18 mouse cellular contexts compared by ENCODE assay signal in genomic region chr9:110320769-110321168, GRCm38 (mm10). TPM values are rescaled to one million over a fixed set of nuclear protein-coding genes. Genes with fewer than 3 reads are reported as not detected.
DNase-seq lines count a peak whose midpoint lies in the region.
"Had no signal": no experiment of that assay in that cellular context is flagged by ENCODE, and none has a peak within 500 bp of the region (broad histone marks: within the 10 kb centered on the region; RNA-seq: fewer than 3 reads in every experiment).

No protein-coding gene starts in this region.

- intact Hi-C loops in left cerebral cortex, postnatal 36 days (cut with DNase I), result no loop called here

- DNase-seq in heart, adult 11 months, result peak; percentile 68
- no peak for DNase-seq in heart, postnatal 4 days
- DNase-seq in kidney, adult 9 months, result peak; percentile 72
- peak; percentile 36 for DNase-seq in kidney, postnatal 10 days
- DNase-seq in cerebellum, postnatal 25 days, result no peak
- DNase-seq in thymus, postnatal 25 days, result no peak
- DNase-seq in thymus, postnatal 36 days, result no peak
- no peak for DNase-seq in left cerebral cortex, postnatal 36 days (ENCODE audit: low spot score in 2 of 2)
- DNase-seq: adrenal gland, adult 8-10 months; cerebellum, adult 9-11 months; forebrain, postnatal 0 days; heart, postnatal 14 days; liver; lung, adult 2 months; lung, postnatal 10 days; retina, postnatal 1 day; right cerebral cortex, postnatal 14 days; thymus, postnatal 14 days had no signal

RNA-seq across cellular contexts. Expression of gene Scap, which starts 12.3 kb away (rescaled TPM):
- 10 to 100 TPM; 30.5 to 34.0 TPM for total RNA-seq in heart, postnatal 4 days (2021)
- total RNA-seq in left cerebral cortex, postnatal 36 days (2021), result 100 to 1,000 TPM in 1 of 2 experiments, 10 to 100 TPM in 1; 97.2 to 100 TPM

RNA-seq across cellular contexts. Expression of gene Elp6, which starts 15.8 kb away (rescaled TPM):
- total RNA-seq in heart, postnatal 4 days (2021), result 1 to 10 TPM; 5.8 to 6.4 TPM
- 10 to 100 TPM; 11.1 to 12.7 TPM for total RNA-seq in left cerebral cortex, postnatal 36 days (2021)

Comparison
In these comparisons a context has a peak if more than half of its experiments do, and no peak if none do; other contexts are left out.
1. DNase-seq: peak in heart, adult 11 months (single experiment), kidney, adult 9 months (single experiment) and kidney, postnatal 10 days (single experiment); none in heart, postnatal 4 days (single experiment), cerebellum, postnatal 25 days (0 of 2), thymus, postnatal 25 days (single experiment), thymus, postnatal 36 days (0 of 2) and left cerebral cortex, postnatal 36 days (0 of 2).